Mouse (Mus musculus) left cerebral cortex, adult 8-10 months (tissue): ENCODE results near the gene Dram1. TPM values are rescaled to one million over a fixed set of nuclear protein-coding genes. Genes with fewer than 3 reads are reported as not detected.

Experiments
- DNase-seq, 2 experiments: peaks; one replicate each; pipeline ENCODE4 v3.0.0; 2022; ENCODE audit warnings: low spot score in 2 of 2
- total RNA-seq, 4 experiments: library from RNA; stranded (reverse); gene quantifications; 2 replicates each; pipeline ENCODE4 v1.2.4; 2022

The Dram1 gene
- total RNA-seq, 4 experiments from 2014 or later: 0.65 to 1.9 (median 0.81) TPM

DNA sequence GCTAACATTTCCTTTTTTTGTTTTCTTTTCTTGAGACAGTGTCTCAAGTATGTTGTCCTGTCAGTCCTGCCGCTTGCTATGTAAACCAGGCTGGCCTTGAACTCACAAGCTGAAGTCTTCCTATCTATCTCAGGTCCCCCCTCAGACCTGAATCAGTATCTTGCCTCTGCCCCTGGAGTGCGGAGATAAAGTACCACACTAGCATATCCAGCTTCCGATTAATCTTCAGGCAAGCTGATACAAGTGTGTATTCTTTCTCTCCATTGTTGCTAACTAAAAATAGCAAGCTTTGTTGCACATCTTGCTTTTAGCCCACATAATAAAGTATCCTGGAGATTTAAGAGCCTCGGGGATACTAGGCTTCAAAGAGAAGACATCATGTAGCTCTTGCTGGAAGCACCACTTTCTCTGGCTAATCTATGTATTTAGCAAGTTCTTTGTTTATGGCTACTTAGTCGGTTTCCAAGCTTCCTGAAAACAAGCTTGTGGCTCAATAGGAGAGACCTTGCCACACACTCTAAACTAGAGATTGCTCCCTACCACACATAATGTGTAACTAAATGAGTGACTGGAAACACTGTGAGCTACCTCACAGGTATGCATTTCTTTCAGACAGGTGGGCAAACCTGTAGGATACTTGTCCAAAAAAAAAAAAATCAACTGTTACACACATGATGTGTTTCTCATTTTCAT, 27.3 kb downstream of the Dram1 start:
- DNase-seq: no peak

GRCm38 (mm10) chr10:88350687-88351086, 28.2 kb downstream of the Dram1 start:
- no peak for DNase-seq

DNA sequence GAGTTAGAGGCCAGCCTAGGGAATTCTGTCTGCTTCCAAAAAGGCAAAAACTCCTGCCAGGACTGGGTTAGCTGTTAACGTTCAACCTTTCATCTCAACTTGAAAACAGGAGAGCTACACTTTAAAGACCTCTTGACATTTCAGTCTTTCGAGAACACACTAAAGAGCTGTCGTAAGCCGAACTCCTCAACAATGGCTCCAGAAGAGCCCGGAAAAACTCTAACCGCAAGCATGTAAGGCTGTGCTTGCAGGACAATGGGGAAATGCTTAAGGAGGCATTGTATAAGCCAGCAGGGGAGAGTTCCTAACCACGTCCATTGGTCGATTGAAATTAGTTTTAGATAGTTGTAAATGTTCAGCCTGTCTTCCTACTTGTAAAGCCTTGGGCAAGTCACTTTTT, 29.1 kb downstream of the Dram1 start:
- DNase-seq: no peak

DNA sequence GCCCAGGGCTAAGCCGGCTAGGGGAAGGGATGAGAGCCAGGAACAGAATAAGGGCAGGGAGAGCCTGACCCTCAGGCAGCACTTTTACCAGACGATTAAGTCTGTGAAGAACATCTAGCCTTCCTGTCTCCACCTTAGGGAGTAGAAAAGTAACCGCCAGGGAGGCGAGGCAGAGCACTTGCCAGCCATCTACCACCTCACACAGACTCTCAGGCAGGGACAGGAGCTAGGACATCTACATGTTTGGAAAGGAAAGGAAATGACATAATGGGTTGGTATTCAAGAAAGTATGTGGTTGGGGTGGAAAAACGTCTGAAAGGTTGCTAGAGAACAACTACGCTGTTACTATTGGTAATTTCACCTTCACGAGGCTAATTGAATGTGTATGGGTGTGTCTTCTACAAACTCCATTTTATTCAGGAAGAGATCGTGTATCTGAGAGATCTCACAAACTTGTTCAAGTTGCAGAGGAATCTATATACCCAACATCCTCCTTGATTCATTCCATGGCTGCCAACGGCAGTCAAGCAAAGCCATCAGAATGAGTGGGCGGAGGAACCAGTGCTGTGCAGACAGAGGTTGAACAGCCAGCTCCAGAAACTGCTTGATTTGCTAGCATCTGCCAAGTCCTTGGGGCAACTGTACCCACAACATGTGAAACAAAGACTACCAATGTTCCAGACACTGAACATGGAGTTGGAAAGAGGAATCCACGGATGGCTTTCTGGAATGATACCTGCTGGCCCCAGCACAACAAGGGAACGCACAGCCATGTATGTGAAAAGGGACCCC, 32.2 kb downstream of the Dram1 start:
- no peak for DNase-seq

DNA sequence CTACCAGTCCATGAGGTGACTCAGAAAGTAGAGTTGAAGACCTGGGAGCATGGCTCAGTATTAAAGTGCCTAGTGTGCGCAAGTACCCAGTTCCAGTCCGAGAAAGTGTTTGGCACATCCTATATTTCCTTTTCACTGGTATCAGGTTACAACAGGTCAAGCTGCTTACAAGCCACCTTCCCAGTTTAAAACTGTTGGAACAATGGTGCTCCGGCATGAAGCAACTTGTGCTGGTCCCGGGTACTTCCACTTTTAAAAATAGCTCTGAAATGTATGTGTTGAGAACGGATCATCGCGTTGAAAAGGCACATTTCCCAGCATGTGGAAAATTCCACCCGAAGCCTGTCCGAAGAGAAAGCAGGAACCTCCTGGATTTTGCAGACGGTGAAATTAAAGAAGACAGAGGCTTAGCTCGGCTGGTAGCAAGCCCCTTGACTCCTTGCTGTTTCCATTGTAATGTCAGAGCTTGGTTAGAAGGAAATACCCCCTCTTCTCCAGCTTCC, 32.9 kb downstream of the Dram1 start:
- no peak for DNase-seq

- DNase-seq: no peak
These were observed 37.5 kb downstream of the Dram1 start for GRCm38 (mm10) chr10:88341368-88341767.

DNA sequence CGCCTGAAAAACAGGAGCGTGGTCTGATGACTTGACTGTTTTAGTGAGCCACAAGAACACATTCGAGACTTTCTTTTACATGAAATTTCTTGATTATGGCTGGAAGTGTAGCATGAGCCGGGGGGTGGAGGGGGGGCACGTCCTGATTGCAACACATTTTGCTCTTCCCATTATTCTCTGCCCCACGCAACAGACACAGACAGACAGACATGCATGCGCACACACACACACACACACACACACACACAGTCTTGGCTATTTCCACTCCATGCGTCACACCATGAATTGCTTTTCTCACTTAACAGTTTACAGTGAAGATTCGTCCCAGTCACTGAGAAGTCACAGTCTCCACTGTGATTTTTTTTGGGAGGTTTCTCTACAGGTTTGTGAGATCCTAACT, 38.2 kb downstream of the Dram1 start:
- no peak for DNase-seq

DNA sequence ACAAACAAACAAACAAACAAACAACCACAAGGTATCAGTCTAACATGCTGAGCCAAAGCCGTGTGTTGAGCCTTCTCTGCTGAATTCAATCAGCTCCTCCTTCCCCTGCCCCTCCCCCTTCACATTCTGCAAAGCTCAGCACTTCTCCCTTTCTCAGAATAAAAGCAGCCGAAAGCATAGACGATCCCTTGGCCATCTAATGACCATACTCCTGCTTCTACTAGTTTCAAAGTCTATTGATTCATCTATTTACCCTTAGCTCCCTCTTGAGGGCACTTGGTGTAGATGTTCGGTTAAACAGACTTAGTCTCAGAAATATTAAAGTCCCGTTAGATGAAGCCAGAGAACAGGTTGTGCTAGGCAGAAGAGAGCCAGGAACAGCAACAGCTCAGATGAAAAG, 48.2 kb downstream of the Dram1 start:
- no peak for DNase-seq

DNA sequence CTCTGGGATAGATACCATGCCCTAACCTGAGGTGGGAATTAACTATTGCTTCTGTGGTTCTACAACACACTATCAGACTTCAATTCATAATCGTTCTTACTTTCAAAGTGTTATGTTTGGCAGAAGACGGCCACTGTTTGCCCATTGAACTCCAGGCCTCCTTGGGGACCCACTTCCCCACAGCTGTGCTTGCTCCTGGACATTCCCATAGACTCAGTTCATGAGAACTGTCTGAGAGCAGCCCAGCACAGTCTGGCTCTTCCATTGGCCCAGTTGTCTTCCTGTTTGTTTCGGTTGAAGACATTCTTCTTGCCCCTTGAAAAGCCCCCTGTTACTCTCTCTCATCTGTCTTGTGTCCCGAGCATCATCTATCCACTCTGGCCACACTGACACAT, 50.8 kb downstream of the Dram1 start:
- DNase-seq: no peak

DNA sequence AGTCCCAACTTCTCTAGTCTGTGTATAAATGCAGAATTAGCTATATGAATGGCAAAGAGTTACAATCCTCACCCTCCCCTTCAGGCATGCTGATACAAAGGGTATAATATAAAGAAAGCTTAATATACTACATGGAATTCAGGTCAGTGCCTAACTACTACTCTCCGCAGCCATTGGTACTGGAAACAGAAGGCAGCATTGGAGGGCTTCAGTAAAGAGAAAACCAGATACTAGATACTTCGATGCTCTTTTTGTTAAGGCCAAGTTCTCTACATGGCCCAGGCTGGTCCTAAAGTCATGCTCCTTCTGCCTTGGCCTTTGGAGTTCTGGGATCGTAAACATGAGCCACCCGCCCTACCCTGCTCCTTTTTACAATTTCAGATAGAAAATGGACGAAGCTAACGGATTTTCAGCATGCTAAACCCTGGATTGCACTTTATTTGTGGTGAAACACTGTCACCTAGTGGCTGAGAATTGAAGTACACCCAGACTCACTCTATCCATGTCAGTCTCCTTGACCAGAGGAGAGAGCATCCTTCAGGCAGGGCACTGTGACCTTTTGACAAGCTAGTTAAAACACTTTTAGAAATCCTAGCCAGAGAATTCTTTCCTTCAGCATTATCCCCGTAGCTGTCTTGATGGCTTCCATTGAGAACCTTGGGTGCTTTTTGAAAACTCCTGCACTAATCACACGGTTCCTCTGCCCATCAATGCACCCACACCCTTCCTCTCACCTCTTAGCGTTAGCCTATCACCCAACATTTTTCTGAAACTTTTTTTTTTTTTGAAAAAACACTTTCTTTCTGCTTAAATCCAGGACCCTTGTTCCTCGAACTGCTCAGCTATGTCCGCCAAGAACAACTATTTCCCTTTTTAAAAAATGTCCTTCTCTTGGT, 51.5 kb downstream of the Dram1 start:
- DNase-seq: peak; percentile 37 to 77

DNA sequence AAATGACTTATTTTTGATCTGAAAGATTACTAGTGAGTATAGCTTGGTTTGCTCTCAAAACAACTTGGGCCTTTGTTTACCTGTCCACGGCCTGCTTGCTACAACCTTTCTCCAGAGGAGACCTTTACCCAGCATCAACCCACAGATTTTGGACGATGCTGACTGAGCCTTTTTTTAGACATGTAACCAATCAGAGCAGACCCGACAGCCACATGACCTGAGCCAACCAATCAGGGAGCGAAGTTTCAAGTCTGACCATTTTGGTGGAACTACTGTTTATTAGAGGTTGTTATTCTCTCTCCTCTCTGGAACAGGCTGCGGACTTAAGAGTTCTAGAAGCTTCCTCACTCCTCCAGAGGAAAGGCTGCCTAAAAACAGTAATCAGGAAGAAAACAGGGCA, 57.1 kb downstream of the Dram1 start:
- no peak for DNase-seq

- DNase-seq: no peak
These were observed 58.0 kb downstream of the Dram1 start for GRCm38 (mm10) chr10:88320714-88321416.

- no peak for DNase-seq
These were observed 60.7 kb downstream of the Dram1 start for GRCm38 (mm10) chr10:88318179-88318578.

DNA sequence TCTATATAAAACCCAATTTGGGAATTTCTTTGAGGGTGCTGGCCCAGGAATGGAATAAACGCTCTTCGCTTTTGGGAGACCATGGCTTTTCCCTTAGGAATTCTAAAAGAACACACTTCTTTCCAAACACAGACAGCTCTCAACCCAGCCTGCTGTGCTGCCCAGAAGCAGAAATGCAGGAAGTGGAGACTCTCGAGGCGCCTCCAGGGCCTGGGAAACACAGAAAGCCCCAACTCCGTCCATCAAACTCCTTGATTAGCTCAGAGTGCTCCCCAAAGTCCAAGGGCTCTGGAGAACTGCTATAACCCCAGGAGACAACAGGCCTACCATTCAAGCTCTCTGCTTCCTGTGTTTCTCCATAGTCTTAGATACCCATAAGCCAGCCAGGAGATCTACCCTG, 61.7 kb downstream of the Dram1 start:
- no peak for DNase-seq

GRCm38 (mm10) chr10:88314841-88315240, 64.0 kb downstream of the Dram1 start:
- DNase-seq: no peak

- DNase-seq: no peak
These were observed 69.0 kb downstream of the Dram1 start for GRCm38 (mm10) chr10:88309851-88310250.

DNA sequence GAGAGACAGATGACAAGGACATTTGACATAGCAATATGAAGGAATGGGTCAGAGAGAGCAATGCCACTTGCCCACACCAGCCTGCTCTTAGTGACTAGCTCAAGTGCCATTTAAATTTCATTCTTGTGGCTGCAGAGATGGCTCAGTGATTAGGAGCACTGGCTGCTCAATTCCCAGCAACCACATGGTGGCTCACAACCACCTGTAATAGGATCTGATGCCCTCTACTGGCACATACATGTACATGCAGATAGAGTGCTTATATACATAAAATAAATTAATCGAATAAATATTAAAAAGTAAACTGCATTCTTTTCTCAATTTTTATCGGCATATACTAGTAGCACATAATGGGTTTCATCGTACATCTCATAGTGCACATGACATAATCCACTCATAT, 72.6 kb downstream of the Dram1 start:
- DNase-seq: no peak

DNA sequence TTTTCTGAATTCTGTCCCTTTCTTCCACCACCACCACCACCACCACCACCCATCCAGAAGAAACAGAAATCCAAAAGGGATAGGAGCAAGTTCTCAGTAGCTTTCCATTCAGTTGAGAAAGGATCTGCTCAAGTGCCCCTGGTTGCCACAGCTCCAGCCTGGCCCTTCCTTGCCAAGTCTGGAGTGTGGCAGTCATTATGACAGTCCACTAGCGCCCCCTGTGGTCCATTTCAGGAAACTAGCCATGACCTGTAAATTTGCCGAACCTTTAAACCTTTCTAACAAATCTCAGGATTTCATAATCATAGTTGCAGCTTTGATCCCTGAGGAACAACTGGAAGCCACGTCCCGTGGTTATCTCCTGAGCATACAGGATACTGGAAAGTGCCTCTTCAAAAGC, 74.6 kb downstream of the Dram1 start:
- peak; percentile 21 to 49 for DNase-seq

DNA sequence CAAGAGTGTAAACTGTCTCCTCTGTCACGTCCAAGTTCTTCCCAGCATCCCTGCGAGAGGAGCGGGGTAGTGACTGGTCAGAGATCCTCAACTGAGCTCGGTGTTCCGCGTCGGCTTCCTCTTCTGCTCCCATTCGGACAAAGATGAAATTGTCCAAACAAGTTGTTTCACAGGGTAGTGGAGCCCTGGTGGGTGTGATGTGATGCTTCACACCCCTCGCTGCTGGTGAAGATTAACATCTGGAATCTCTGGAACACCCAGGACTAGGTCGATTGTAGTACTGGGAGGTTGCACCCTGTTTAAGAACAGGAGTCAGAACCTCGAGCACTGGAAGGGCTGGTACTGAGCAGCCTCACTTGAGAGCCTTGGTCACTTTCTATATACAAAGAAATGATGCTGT, 75.8 kb downstream of the Dram1 start:
- no peak for DNase-seq

- DNase-seq: no peak
These were observed 76.9 kb downstream of the Dram1 start for GRCm38 (mm10) chr10:88301802-88302470.

DNA sequence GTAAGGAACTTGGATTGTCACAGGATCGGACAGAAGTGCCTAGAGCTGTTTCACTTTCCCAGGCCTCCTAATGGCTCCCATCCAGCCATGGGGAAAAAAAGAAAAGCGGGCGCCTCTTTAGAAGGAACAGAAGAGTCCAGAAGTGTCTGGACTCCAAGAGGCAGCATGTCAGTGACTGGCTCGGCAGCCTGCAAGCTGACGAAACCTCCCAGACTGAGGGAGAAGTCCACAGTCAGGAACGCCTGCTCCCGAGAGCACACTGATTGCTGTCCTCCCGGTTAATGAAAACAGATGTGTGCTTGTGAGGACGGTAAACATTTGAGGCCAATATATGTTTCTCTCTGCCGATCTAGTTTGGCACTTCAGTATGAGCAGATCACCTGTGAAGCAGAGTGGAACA, 81.9 kb downstream of the Dram1 start:
- no peak for DNase-seq
